Mouse (Mus musculus) bone marrow macrophage, adult 2 months (primary cell): ENCODE measurements at regions not wholly inside any gene's neighbourhood (a gene's known extent, or its start where the extent isn't known, plus 50 kb on each side); places are given as distances from the start of the nearest gene placed in this dataset.

Experiments used
- CTCF ChIP-seq: IDR thresholded peaks from 2 replicates; pipeline ENCODE4 v1.5.1; 2012; ENCODE audit warnings: low read depth, mild to moderate bottlenecking, low read length, moderate library complexity
- POLR2A ChIP-seq: IDR thresholded peaks from 2 replicates; pipeline ENCODE4 v1.6.1; 2012; ENCODE audit warnings: mild to moderate bottlenecking, low read depth, low read length, borderline replicate concordance

GRCm38 (mm10) chr10:46087766-46088165 is 510.1 kb downstream of the Hace1 start:
- TF ChIP-seq CTCF (no peak), POLR2A (no peak)
